10 mouse cellular contexts compared by ENCODE assay signal in the genomic region with DNA sequence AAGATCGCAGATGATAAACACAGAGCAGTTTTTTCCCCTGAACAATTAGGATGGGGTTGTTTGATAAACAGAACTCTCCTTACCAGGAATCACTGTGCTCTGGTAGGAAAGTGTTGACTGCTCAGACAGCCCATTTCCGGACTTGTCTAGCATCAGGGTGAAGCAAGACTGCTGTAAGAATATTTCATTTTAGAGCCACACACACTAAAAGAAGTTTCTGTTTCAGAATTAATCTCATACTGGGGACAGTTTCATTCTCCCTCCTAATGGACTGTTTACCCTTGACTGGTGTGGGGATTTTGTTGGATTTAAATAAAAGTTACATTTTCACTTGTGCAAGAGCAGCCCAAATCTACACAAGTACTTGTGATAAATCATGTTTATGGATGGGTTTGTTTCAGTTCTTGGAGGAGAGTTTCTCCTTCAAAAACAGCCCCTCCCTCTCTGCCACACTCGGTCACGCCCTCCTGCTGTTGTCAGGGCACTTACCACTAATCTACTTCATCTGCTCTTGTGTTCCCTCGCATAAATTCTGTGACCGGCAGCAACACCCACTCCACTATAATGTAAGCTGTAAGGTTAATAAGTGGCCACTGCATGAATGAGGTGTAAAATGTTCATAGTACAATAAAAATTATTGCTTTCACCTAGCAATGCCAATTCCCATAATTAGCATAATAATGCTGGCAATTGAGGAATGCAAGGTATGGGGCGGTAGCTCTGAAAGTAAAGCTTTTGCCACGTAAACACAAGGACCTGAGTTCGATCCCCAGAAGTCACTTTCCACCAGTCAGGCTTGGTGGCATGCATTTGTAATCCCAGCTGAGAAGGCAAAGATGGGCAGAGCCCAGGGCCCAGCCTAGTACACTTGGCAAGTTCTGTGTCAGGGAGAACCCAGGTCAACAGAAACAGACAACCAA. TPM values are rescaled to one million over a fixed set of nuclear protein-coding genes. Genes with fewer than 3 reads are reported as not detected.
DNase-seq lines count a peak whose midpoint lies in the region; ATAC-seq and TF ChIP-seq lines count a peak whose summit lies in the region.
"Had no signal": no experiment of that assay in that cellular context is flagged by ENCODE, and none has a peak within 500 bp of the region (broad histone marks: within the 10 kb centered on the region; RNA-seq: fewer than 3 reads in every experiment).

No protein-coding gene starts in this region.

- no peak for DNase-seq in gastrocnemius, adult 2 months
- no peak for DNase-seq in gastrocnemius, adult 8-10 months (ENCODE audit: low spot score in 2 of 2)
- peak; percentile 84 for DNase-seq in A20 (ENCODE audit: low read depth, low spot score)
- DNase-seq in kidney, postnatal 14 days, result peak; percentile 44
- DNase-seq in right cerebral cortex, postnatal 10 days (ENCODE audit: low spot score in 2 of 2), result no peak
- DNase-seq in cerebellum, postnatal 25 days, result no peak

- 0 out of 2 replicates have a peak overlapping the region, but pooled peaks have one; percentile 1 for H3K27ac ChIP-seq in gastrocnemius, adult 2 months
- H3K27ac ChIP-seq in heart, embryonic 12.5 days (ENCODE audit: poor library complexity, severe bottlenecking), result no peak overlapping the region
- H3K27ac ChIP-seq: embryonic facial prominence, embryonic 13.5 days; liver, embryonic 14.5 days had no signal

- H3K9me3 ChIP-seq in heart, embryonic 12.5 days (replicated peaks), result no peaks in the 10 kb centered on the region
- H3K9me3 ChIP-seq: embryonic facial prominence, embryonic 13.5 days had no signal

- H3K9ac ChIP-seq in heart, embryonic 12.5 days, result no peak overlapping the region
- H3K9ac ChIP-seq: embryonic facial prominence, embryonic 13.5 days; liver, embryonic 14.5 days had no signal

- TF ChIP-seq CTCF in gastrocnemius, adult 2 months (IDR thresholded peaks at IDR 0.05), result no peak

- intact Hi-C loops in gastrocnemius, adult 2 months (cut with DNase I), result no loop called here

- WGBS in heart, embryonic 12.5 days, result 44% methylated on average over 9 of the region's 9 CpGs

- no peaks in the 10 kb centered on the region for H3K27me3 ChIP-seq in heart, embryonic 12.5 days (replicated peaks)

- no peak overlapping the region for H3K4me2 ChIP-seq in heart, embryonic 12.5 days
- H3K4me2 ChIP-seq: embryonic facial prominence, embryonic 13.5 days had no signal

- H3K4me3 ChIP-seq in gastrocnemius, adult 2 months, result no peak overlapping the region
- H3K4me3 ChIP-seq in heart, embryonic 12.5 days, result no peak overlapping the region
- H3K4me3 ChIP-seq: embryonic facial prominence, embryonic 13.5 days had no signal

- H3K36me3 ChIP-seq in heart, embryonic 12.5 days, result no peaks in the 10 kb centered on the region
- H3K36me3 ChIP-seq: embryonic facial prominence, embryonic 13.5 days had no signal

- peak; percentile 62 for ATAC-seq in activated CD4-positive, CD25-positive, alpha-beta regulatory T cell, adult 4 months
- ATAC-seq in heart, embryonic 12.5 days (ENCODE audit: insufficient number of reproducible peaks, low FRiP score), result no peak

- H3K4me1 ChIP-seq in heart, embryonic 12.5 days (replicated peaks), result no peaks in the 10 kb centered on the region; the same call in 1 of the 2 replicates

RNA-seq across cellular contexts. Expression of a gene that starts 4.2 kb away (rescaled TPM):
- 1 to 10 TPM; 4.0 to 6.9 TPM for total RNA-seq in gastrocnemius, adult 2 months (2021)
- total RNA-seq in gastrocnemius, adult 8-10 months (2022), result 1 to 10 TPM; 4.4 to 5.1 (median 4.9) TPM
- polyA plus RNA-seq in activated CD4-positive, CD25-positive, alpha-beta regulatory T cell, adult 4 months (2017; shearing (Covaris generic)), result 100 to 1,000 TPM; 121 to 125 TPM
- 1.2 and 2.2 TPM in 2 replicates for polyA plus RNA-seq in heart, embryonic 12.5 days (2016; fragmentation: Nextera tagmentation; extraction: Ambion mirVana)

Comparison
In these comparisons a context has a peak if more than half of its experiments do, and no peak if none do; other contexts are left out.
1. DNase-seq: peak in A20 (single experiment) and kidney, postnatal 14 days (single experiment); none in gastrocnemius, adult 2 months (single experiment), gastrocnemius, adult 8-10 months (0 of 2), right cerebral cortex, postnatal 10 days (0 of 2) and cerebellum, postnatal 25 days (0 of 2).